Comparison of ENCODE assay signal across 14 mouse cellular contexts in the genomic region with DNA sequence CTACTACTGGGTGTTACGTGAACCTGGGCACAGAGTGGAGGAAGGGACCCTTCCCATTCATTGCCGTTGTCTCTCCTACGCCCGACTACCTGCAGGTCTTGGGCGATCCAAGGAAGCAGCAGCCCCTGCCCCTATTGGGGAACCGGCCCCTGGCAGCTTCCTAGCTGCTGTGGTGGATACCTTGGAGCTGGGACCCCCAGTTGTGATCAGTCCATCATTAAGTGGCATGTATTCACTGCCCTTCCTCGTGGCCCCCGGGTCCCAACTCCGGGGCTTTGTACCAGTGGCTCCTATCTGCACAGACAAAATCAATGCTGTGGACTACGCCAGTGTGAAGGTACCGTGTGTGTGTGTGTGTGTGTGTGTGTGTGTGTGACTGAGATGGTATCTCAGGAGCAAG. TPM values are rescaled to one million over a fixed set of nuclear protein-coding genes. Genes with fewer than 3 reads are reported as not detected.
DNase-seq lines count a peak whose midpoint lies in the region; ATAC-seq and TF ChIP-seq lines count a peak whose summit lies in the region.
"Had no signal": no experiment of that assay in that cellular context is flagged by ENCODE, and none has a peak within 500 bp of the region (broad histone marks: within the 10 kb centered on the region; RNA-seq: fewer than 3 reads in every experiment).

No protein-coding gene starts in this region.

- no peak for TF ChIP-seq CTCF in lung, embryonic 14.5 days (IDR thresholded peaks at IDR 0.05; ENCODE audit: low read depth)

- no peak for TF ChIP-seq POLR2A in myocyte (IDR thresholded peaks at IDR 0.05; ENCODE audit: insufficient read length, low read depth)

- peaks cover 23% of the 10 kb centered on the region for H3K79me2 ChIP-seq in myocyte (ENCODE audit: control insufficient read depth, insufficient read depth)

- peaks cover 93% of the 10 kb centered on the region for H3K4me1 ChIP-seq in heart, embryonic 10.5 days
- peaks cover 51% of the 10 kb centered on the region for H3K4me1 ChIP-seq in lung, embryonic 14.5 days (ENCODE audit: insufficient read depth)
- H3K4me1 ChIP-seq in limb, embryonic 11.5 days (ENCODE audit: control insufficient read depth, insufficient read depth, low read length) = peaks cover 63% of the 10 kb centered on the region

- peak overlapping the region; percentile 22; the same call in 1 of the 2 replicates for H3K4me3 ChIP-seq in heart, embryonic 10.5 days
- H3K4me3 ChIP-seq in lung, embryonic 14.5 days (ENCODE audit: low read depth, low read length) = no peak overlapping the region
- no peak overlapping the region for H3K4me3 ChIP-seq in limb, embryonic 11.5 days (ENCODE audit: low read depth, low read length)
- H3K4me3 ChIP-seq in myocyte = no peak overlapping the region
- H3K4me3 ChIP-seq: layer of hippocampus, adult 2 months had no signal

- H3K36me3 ChIP-seq in heart, embryonic 10.5 days = 0 out of 2 replicates have a peak, but pooled peaks cover 1% of the 10 kb centered on the region
- no peaks in the 10 kb centered on the region for H3K36me3 ChIP-seq in lung, embryonic 14.5 days (ENCODE audit: insufficient read depth)
- no peaks in the 10 kb centered on the region; the same call in 1 of the 2 replicates for H3K36me3 ChIP-seq in limb, embryonic 11.5 days (ENCODE audit: control insufficient read depth, insufficient read depth, low read length)
- H3K36me3 ChIP-seq in myocyte (ENCODE audit: control insufficient read depth, insufficient read depth) = no peaks in the 10 kb centered on the region

- no peaks in the 10 kb centered on the region for H3K9me3 ChIP-seq in heart, embryonic 10.5 days
- H3K9me3 ChIP-seq in lung, embryonic 14.5 days (ENCODE audit: low read depth, low read length) = no peaks in the 10 kb centered on the region
- H3K9me3 ChIP-seq in limb, embryonic 11.5 days (ENCODE audit: control insufficient read depth, low read length) = no peaks in the 10 kb centered on the region

- peak overlapping the region; percentile 39; the same call in 1 of the 2 replicates for H3K27ac ChIP-seq in heart, embryonic 10.5 days
- 0 out of 2 replicates have a peak overlapping the region, but pooled peaks have one; percentile 42 for H3K27ac ChIP-seq in lung, embryonic 14.5 days (ENCODE audit: low read depth)
- 0 out of 2 replicates have a peak overlapping the region, but pooled peaks have one; percentile 14 for H3K27ac ChIP-seq in limb, embryonic 11.5 days (replicated peaks; ENCODE audit: low read depth, low read length)
- H3K27ac ChIP-seq: layer of hippocampus, adult 2 months had no signal

- H3ac ChIP-seq in myocyte (ENCODE audit: control insufficient read depth, insufficient read length) = no peak overlapping the region

- intact Hi-C loops in heart, postnatal 25 days (cut with DNase I) = no loop called here

- 69% methylated on average over 11 of the region's 11 CpGs for WGBS in heart, embryonic 10.5 days
- WGBS in lung, embryonic 14.5 days = 58% methylated on average over 11 of the region's 11 CpGs
- WGBS in limb, embryonic 11.5 days = 75% methylated on average over 11 of the region's 11 CpGs

- no peak for ATAC-seq in lung, embryonic 14.5 days (ENCODE audit: insufficient read depth)
- no peak for ATAC-seq in limb, embryonic 11.5 days (ENCODE audit: insufficient number of reproducible peaks, low FRiP score, low TSS enrichment, low read depth)

- H3K9ac ChIP-seq in lung, embryonic 14.5 days = no peak overlapping the region
- 0 out of 2 replicates have a peak overlapping the region, but pooled peaks have one; percentile 22 for H3K9ac ChIP-seq in limb, embryonic 11.5 days (ENCODE audit: low read length)

- peaks cover 4% of the 10 kb centered on the region; the same call in 1 of the 2 replicates for H3K27me3 ChIP-seq in heart, embryonic 10.5 days (ENCODE audit: insufficient read depth, poor library complexity, severe bottlenecking)
- H3K27me3 ChIP-seq in lung, embryonic 14.5 days (ENCODE audit: insufficient read depth, low read length) = no peaks in the 10 kb centered on the region
- H3K27me3 ChIP-seq in limb, embryonic 11.5 days (ENCODE audit: control insufficient read depth, insufficient read depth, low read length) = no peaks in the 10 kb centered on the region
- H3K27me3 ChIP-seq in myocyte (ENCODE audit: control insufficient read depth, insufficient read depth, insufficient read length) = no peaks in the 10 kb centered on the region

- DNase-seq in heart, embryonic 10.5 days (ENCODE audit: low spot score) = no peak
- DNase-seq in heart, postnatal 25 days (ENCODE audit: low spot score) = no peak
- no peak for DNase-seq in lung, embryonic 14.5 days
- DNase-seq in lung, postnatal 36 days = no peak
- DNase-seq in limb, embryonic 11.5 days (ENCODE audit: low spot score) = no peak
- no peak for DNase-seq in testis, postnatal 10 days (ENCODE audit: low spot score)
- DNase-seq in lung, postnatal 25 days (ENCODE audit: low spot score) = no peak

- peak overlapping the region; percentile 41; the same call in 1 of the 2 replicates for H3K4me2 ChIP-seq in lung, embryonic 14.5 days
- 0 out of 2 replicates have a peak overlapping the region, but pooled peaks have one; percentile 12 for H3K4me2 ChIP-seq in limb, embryonic 11.5 days (ENCODE audit: low read depth, severe bottlenecking)
- peak overlapping the region; percentile 46 for H3K4me2 ChIP-seq in myocyte (ENCODE audit: low read depth)

TF ChIP-seq in myocyte, 11 proteins besides CTCF, POLR2A, EP300 and RAD21:
- TF ChIP-seq SRF (IDR thresholded peaks at IDR 0.05; ENCODE audit: control insufficient read depth, insufficient read length, low read depth) = no peak
- no peak for TF ChIP-seq E2F4 (IDR thresholded peaks at IDR 0.05; ENCODE audit: insufficient read depth)
- TF ChIP-seq MYOG (IDR thresholded peaks at IDR 0.05; ENCODE audit: control insufficient read depth in 1 of 3, insufficient read depth in 1 of 3, insufficient read length in 2 of 3, low read depth in 2 of 3) = no peak
- TF ChIP-seq MAX (IDR thresholded peaks at IDR 0.05; ENCODE audit: low read depth) = no peak
- TF ChIP-seq MYOD1 (IDR thresholded peaks at IDR 0.05; ENCODE audit: control insufficient read depth in 1 of 3, insufficient read length in 2 of 3, low read depth in 2 of 3) = no peak
- TF ChIP-seq POLR2AphosphoS2 (IDR thresholded peaks at IDR 0.05; ENCODE audit: insufficient read length, low read depth) = no peak
- no peak for TF ChIP-seq REST (IDR thresholded peaks at IDR 0.05; ENCODE audit: insufficient read depth, insufficient read length)
- no peak for TF ChIP-seq USF1 (IDR thresholded peaks at IDR 0.05; ENCODE audit: low read depth)
- TF ChIP-seq TCF3 (IDR thresholded peaks at IDR 0.05; ENCODE audit: insufficient read length, low read depth) = no peak
- no peak for TF ChIP-seq TCF12 (IDR thresholded peaks at IDR 0.05; ENCODE audit: insufficient read depth, poor library complexity, severe bottlenecking)

RNA-seq across cellular contexts. Expression of a gene that starts 1.8 kb away (rescaled TPM):
- 135 and 186 TPM in 2 replicates for polyA plus RNA-seq in heart, embryonic 10.5 days (2016; fragmentation: Nextera tagmentation; extraction: Ambion mirVana)
- total RNA-seq in heart, postnatal 25 days (2021) = 10 to 100 TPM; 70.7 to 81.8 TPM
- polyA plus RNA-seq in lung, embryonic 14.5 days (2014; fragmentation: Nextera tagmentation; extraction: Ambion mirVana) = 95.9 and 109 TPM in 2 replicates
- 162 and 172 TPM in 2 replicates for polyA plus RNA-seq in limb, embryonic 11.5 days (2014; fragmentation: Nextera tagmentation; extraction: Ambion mirVana)
- 274 TPM for polyA plus RNA-seq in myocyte (2012; fragmentation: generic; extraction: Trizol)

RNA-seq across cellular contexts. Expression of a gene that starts 3.8 kb away (rescaled TPM):
- 42.0 and 46.2 TPM in 2 replicates for polyA plus RNA-seq in heart, embryonic 10.5 days (2016; fragmentation: Nextera tagmentation; extraction: Ambion mirVana)
- total RNA-seq in heart, postnatal 25 days (2021) = 10 to 100 TPM; 20.2 to 21.3 TPM
- polyA plus RNA-seq in lung, embryonic 14.5 days (2014; fragmentation: Nextera tagmentation; extraction: Ambion mirVana) = 46.0 and 48.4 TPM in 2 replicates
- 39.6 and 43.2 TPM in 2 replicates for polyA plus RNA-seq in limb, embryonic 11.5 days (2014; fragmentation: Nextera tagmentation; extraction: Ambion mirVana)
- polyA plus RNA-seq in myocyte (2012; fragmentation: generic; extraction: Trizol) = 19.2 TPM

RNA-seq across cellular contexts. Expression of a gene that starts 4.0 kb away (rescaled TPM):
- polyA plus RNA-seq in heart, embryonic 10.5 days (2016; fragmentation: Nextera tagmentation; extraction: Ambion mirVana) = 4.8 and 7.8 TPM in 2 replicates
- total RNA-seq in heart, postnatal 25 days (2021) = 1 to 10 TPM; 6.3 to 6.7 TPM
- 10.0 and 11.0 TPM in 2 replicates for polyA plus RNA-seq in lung, embryonic 14.5 days (2014; fragmentation: Nextera tagmentation; extraction: Ambion mirVana)
- polyA plus RNA-seq in limb, embryonic 11.5 days (2014; fragmentation: Nextera tagmentation; extraction: Ambion mirVana) = 7.9 and 9.3 TPM in 2 replicates
- 4.2 TPM for polyA plus RNA-seq in myocyte (2012; fragmentation: generic; extraction: Trizol)

RNA-seq across cellular contexts. Expression of a gene that starts 13.2 kb away (rescaled TPM):
- 31.2 and 45.1 TPM in 2 replicates for polyA plus RNA-seq in heart, embryonic 10.5 days (2016; fragmentation: Nextera tagmentation; extraction: Ambion mirVana)
- total RNA-seq in heart, postnatal 25 days (2021) = 10 to 100 TPM; 22.4 to 28.6 TPM
- polyA plus RNA-seq in lung, embryonic 14.5 days (2014; fragmentation: Nextera tagmentation; extraction: Ambion mirVana) = 33.2 and 34.9 TPM in 2 replicates
- 41.9 and 42.6 TPM in 2 replicates for polyA plus RNA-seq in limb, embryonic 11.5 days (2014; fragmentation: Nextera tagmentation; extraction: Ambion mirVana)
- polyA plus RNA-seq in myocyte (2012; fragmentation: generic; extraction: Trizol) = 18.1 TPM

RNA-seq across cellular contexts. Expression of a gene that starts 14.4 kb away (rescaled TPM):
- 0.14 and 0.35 TPM in 2 replicates for polyA plus RNA-seq in heart, embryonic 10.5 days (2016; fragmentation: Nextera tagmentation; extraction: Ambion mirVana)
- not detected for total RNA-seq in heart, postnatal 25 days (2021)
- polyA plus RNA-seq in lung, embryonic 14.5 days (2014; fragmentation: Nextera tagmentation; extraction: Ambion mirVana) = 0.26 and 0.34 TPM in 2 replicates
- 0.24 and 0.58 TPM in 2 replicates for polyA plus RNA-seq in limb, embryonic 11.5 days (2014; fragmentation: Nextera tagmentation; extraction: Ambion mirVana)
- polyA plus RNA-seq in myocyte (2012; fragmentation: generic; extraction: Trizol) = 0.46 TPM
- total RNA-seq: heart, adult 18-20 months; hematopoietic stem cell, adult 5-6 weeks; megakaryocyte progenitor cell, adult 5-6 weeks; MEL; neutrophil, adult 5-6 weeks had no signal
